In the genomic region with DNA sequence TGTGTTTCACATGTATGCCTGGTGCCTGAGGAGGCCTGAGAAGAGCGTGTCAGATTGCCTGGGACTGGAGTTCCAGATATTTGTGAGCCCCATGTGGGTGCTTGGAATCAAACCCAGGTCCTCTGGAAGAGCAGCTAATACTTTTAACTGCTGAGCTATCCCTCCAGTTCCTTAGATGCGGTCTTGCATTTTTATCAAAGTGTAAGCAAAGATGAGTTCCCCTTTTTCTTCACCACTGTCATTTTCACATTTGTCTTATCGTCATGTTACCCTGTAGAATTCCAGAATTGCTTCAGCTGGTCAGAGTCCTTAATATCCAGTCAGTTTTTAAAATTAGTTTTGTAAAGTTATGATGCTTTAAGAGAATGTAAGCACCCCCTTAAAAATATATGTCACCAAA, we compare ENCODE assay signal across 19 mouse cellular contexts.
DNase-seq lines count a peak whose midpoint lies in the region; TF ChIP-seq lines count a peak whose summit lies in the region.
"Had no signal": no experiment of that assay in that cellular context is flagged by ENCODE, and none has a peak within 500 bp of the region (broad histone marks: within the 10 kb centered on the region; RNA-seq: fewer than 3 reads in every experiment).

No protein-coding gene starts in this region.

- DNase-seq in MEL (ENCODE audit: low read depth, low spot score) (peak; percentile 66), MEL-GATA-1-ER (ENCODE audit: extremely low read depth, low read depth) (peak; percentile 39)
- DNase-seq in frontal cortex, postnatal 10 days (ENCODE audit: low spot score in 2 of 2), result no peak
- DNase-seq in frontal cortex, postnatal 25 days (ENCODE audit: low spot score in 2 of 2), result no peak
- DNase-seq: adrenal gland, adult 2 months; adrenal gland, adult 8-10 months; adrenal gland, postnatal 10 days; adrenal gland, postnatal 14 days; adrenal gland, postnatal 25 days; adrenal gland, postnatal 36 days; B cell, adult 2 months; cerebellum, adult 11 months; cerebellum, adult 11-12 months; cerebellum, adult 18-20 months; cerebellum, adult 2 months; cerebellum, adult 8-10 months had no signal

- no peak overlapping the region for H3K9ac ChIP-seq in MEL (ENCODE audit: control insufficient read depth, low read depth, low read length, poor library complexity, severe bottlenecking)

- no peak for TF ChIP-seq CTCF in MEL (IDR thresholded peaks at IDR 0.05 in 2 of 3, conservative IDR thresholded peaks at IDR 0.05 in 1 of 3; ENCODE audit: control insufficient read depth in 1 of 3, insufficient read depth in 1 of 3, low read depth in 2 of 3, low read length in 3 of 3, poor library complexity in 1 of 3, severe bottlenecking in 1 of 3)

- no peaks in the 10 kb centered on the region for H3K79me2 ChIP-seq in MEL (ENCODE audit: control insufficient read depth, insufficient read depth, low read length, poor library complexity)

- no peak for TF ChIP-seq RAD21 in MEL (IDR thresholded peaks at IDR 0.05; ENCODE audit: low read depth, low read length)

- H3K27ac ChIP-seq in MEL (ENCODE audit: control insufficient read depth, low read depth, low read length), result no peak overlapping the region

- TF ChIP-seq POLR2A in MEL (IDR thresholded peaks at IDR 0.05; ENCODE audit: control insufficient read depth in 1 of 2, insufficient read depth in 1 of 2, low read depth in 1 of 2, low read length in 2 of 2, poor library complexity in 1 of 2), result no peak

- no peak overlapping the region for H3K4me3 ChIP-seq in MEL (ENCODE audit: control insufficient read depth in 1 of 2, insufficient read depth in 1 of 2, low read depth in 2 of 2, low read length in 2 of 2)

- H3K36me3 ChIP-seq in MEL (ENCODE audit: control insufficient read depth in 1 of 2, insufficient read depth in 2 of 2, low read length in 2 of 2), result peaks cover 0 to 8% of the 10 kb centered on the region in 2 experiments; a peak in 2 of 4 replicates

- peaks cover 0 to 6% of the 10 kb centered on the region in 2 experiments; a peak in 3 of 4 replicates for H3K4me1 ChIP-seq in MEL (ENCODE audit: control insufficient read depth in 1 of 2, insufficient read depth in 2 of 2, low read length in 2 of 2)

- peak; percentile 7 to 73; a peak in 3 of 4 replicates for TF ChIP-seq EP300 in MEL (IDR thresholded peaks at IDR 0.05; ENCODE audit: low read depth in 1 of 2, low read length in 2 of 2)

- no peaks in the 10 kb centered on the region for H3K27me3 ChIP-seq in MEL (ENCODE audit: control insufficient read depth in 1 of 2, insufficient read depth in 2 of 2, low read length in 2 of 2)
- H3K27me3 ChIP-seq: CH12.LX, Patski had no signal

- no peaks in the 10 kb centered on the region for H3K9me3 ChIP-seq in MEL (replicated peaks; ENCODE audit: insufficient read depth, low read length)
- H3K9me3 ChIP-seq: G1E had no signal

TF ChIP-seq in MEL, 35 proteins besides CTCF, POLR2A, EP300 and RAD21:
- TF ChIP-seq SIN3A (IDR thresholded peaks at IDR 0.05; ENCODE audit: low read length), result 0 out of 2 replicates have a peak, but pooled peaks have one; percentile 21
- no peak for TF ChIP-seq GABPA (IDR thresholded peaks at IDR 0.05; ENCODE audit: low read depth, low read length)
- TF ChIP-seq ETS1 (IDR thresholded peaks at IDR 0.05; ENCODE audit: low read depth, low read length), result 0 out of 2 replicates have a peak, but pooled peaks have one; percentile 40
- peak; percentile 67 for TF ChIP-seq GATA1 (IDR thresholded peaks at IDR 0.05; ENCODE audit: low read depth, low read length)
- no peak for TF ChIP-seq MAX (IDR thresholded peaks at IDR 0.05; ENCODE audit: low read length)

Comparison
In these comparisons a context has a peak if more than half of its experiments do, and no peak if none do; other contexts are left out.
1. DNase-seq: peak in MEL (single experiment) and MEL-GATA-1-ER (single experiment); none in frontal cortex, postnatal 10 days (0 of 2) and frontal cortex, postnatal 25 days (0 of 2).